Mouse (Mus musculus) liver, embryonic 14.5 days (tissue): ENCODE data around the gene Ldb3. TPM values are rescaled to one million over a fixed set of nuclear protein-coding genes. Genes with fewer than 3 reads are reported as not detected.

Experiments used
- ATAC-seq: fragments of 200-750 bp; cut with Nextera tagmentation; 2 replicates; pipeline ENCODE4 v1.8.0; 2017; ENCODE audit warnings: moderate number of reproducible peaks, mild to moderate bottlenecking, moderate library complexity; ENCODE audit not compliant: insufficient read depth
- DNase-seq, 3 experiments: peaks; one replicate each; pipeline ENCODE4 v3.0.0-alpha.2; 2012 to 2013; ENCODE audit warnings: low read depth in 3 of 3, low spot score in 3 of 3
- H3K27ac ChIP-seq: fragments of 300-500 bp; sonication (generic); 2 replicates; pipeline ENCODE4 v1.5.1; 2014; ENCODE audit warnings: moderate library complexity, mild to moderate bottlenecking, control low read depth, inconsistent platforms
- H3K27me3 ChIP-seq: fragments of 300-500 bp; sonication (generic); 2 replicates; pipeline ENCODE4 v1.6.1; 2014; ENCODE audit warnings: mild to moderate bottlenecking, low read length, moderate library complexity; ENCODE audit not compliant: control insufficient read depth, insufficient read depth
- H3K36me3 ChIP-seq: fragments of 300-500 bp; sonication (generic); replicated peaks from 2 replicates; pipeline ENCODE4 v1.6.1; 2014; ENCODE audit warnings: low read depth; ENCODE audit not compliant: control insufficient read depth, insufficient read depth
- H3K4me1 ChIP-seq, 2 experiments: fragments of 200-500 bp in 1 of 2; fragments of 300-500 bp in 1 of 2; sonication (generic) in 1 of 2; replicated peaks; 2 replicates each; pipeline ENCODE4 v1.6.1; 2012 to 2014; ENCODE audit warnings: antibody characterized with exemption in 1 of 2, inconsistent platforms in 1 of 2, low read length in 1 of 2; ENCODE audit not compliant: control insufficient read depth in 2 of 2, insufficient read depth in 2 of 2
- H3K4me2 ChIP-seq: fragments of 300-500 bp; sonication (generic); 2 replicates; pipeline ENCODE4 v1.6.1; 2014; ENCODE audit warnings: low read depth, mild to moderate bottlenecking, control low read depth, moderate library complexity
- H3K4me3 ChIP-seq, 2 experiments: fragments of 200-500 bp in 1 of 2; fragments of 300-500 bp in 1 of 2; sonication (generic) in 1 of 2; 2 replicates each; pipeline ENCODE4 v1.5.1; 2012 to 2014; ENCODE audit warnings: low read depth in 2 of 2, low read length in 2 of 2, mild to moderate bottlenecking in 2 of 2, control low read depth in 1 of 2, inconsistent platforms in 1 of 2, moderate library complexity in 1 of 2; ENCODE audit not compliant: insufficient read depth in 1 of 2
- H3K9ac ChIP-seq: fragments of 300-500 bp; sonication (generic); replicated peaks from 2 replicates; pipeline ENCODE4 v1.6.1; 2014; ENCODE audit warnings: mild to moderate bottlenecking, control low read depth, moderate library complexity
- H3K9me3 ChIP-seq: fragments of 300-500 bp; sonication (generic); 2 replicates; pipeline ENCODE4 v1.6.1; 2016; ENCODE audit warnings: low read length, mixed read lengths; ENCODE audit not compliant: control insufficient read depth
- CTCF ChIP-seq: IDR thresholded peaks from 2 replicates; pipeline ENCODE4 v1.5.1; 2016; ENCODE audit warnings: antibody characterized with exemption, low read depth, control low read depth
- EP300 ChIP-seq: IDR thresholded peaks from 2 replicates; pipeline ENCODE4 v1.6.1; 2016; ENCODE audit warnings: antibody characterized with exemption, low read depth
- WGBS: fragments of 180-500 bp; shearing (Covaris S2); extraction: QIAGEN DNeasy Blood & Tissue Kit; methylation state at CpG from one replicate; pipeline ENCODE4 v1.1.7; 2014; ENCODE audit not compliant: insufficient replicate concordance; 5-methylcytosine and 5-hydroxymethylcytosine counted together
- polyA plus RNA-seq, 2 experiments: library from polyadenylated mRNA; depleted of rRNA in 1 of 2; stranded (reverse) in 1 of 2; unstranded in 1 of 2; fragments of >200 nt; fragmentation: Nextera tagmentation in 1 of 2; extraction: Ambion mirVana in 1 of 2; gene quantifications; 2 replicates each; pipeline versions ENCODE4 v1.2.1 to v1.2.3; 2012 to 2014

Gene Ldb3
- polyA plus RNA-seq, 2 experiments, result 0.05 to 0.07 TPM

- DNase-seq (no peak), ATAC-seq (peak; percentile 13; the same call in 1 of the 2 replicates)
- no peaks in the 10 kb centered on the region for H3K9me3 ChIP-seq
- H3K36me3 ChIP-seq, result no peaks in the 10 kb centered on the region
- H3K4me1 ChIP-seq, result 0 out of 4 replicates have a peak, but pooled peaks cover 0 to 2% of the 10 kb centered on the region in 2 experiments
- H3K27ac ChIP-seq, result no peak overlapping the region
- no peaks in the 10 kb centered on the region for H3K27me3 ChIP-seq
- TF ChIP-seq CTCF, result no peak
- TF ChIP-seq EP300, result no peak
- no peak overlapping the region for H3K4me2 ChIP-seq
- 42% methylated on average over 9 of the region's 9 CpGs for WGBS
- no peak overlapping the region for H3K4me3 ChIP-seq
- no peak overlapping the region for H3K9ac ChIP-seq
Observed at GRCm38 (mm10) chr14:34585358-34586105, 3.0 kb downstream of the Ldb3 start.

DNA sequence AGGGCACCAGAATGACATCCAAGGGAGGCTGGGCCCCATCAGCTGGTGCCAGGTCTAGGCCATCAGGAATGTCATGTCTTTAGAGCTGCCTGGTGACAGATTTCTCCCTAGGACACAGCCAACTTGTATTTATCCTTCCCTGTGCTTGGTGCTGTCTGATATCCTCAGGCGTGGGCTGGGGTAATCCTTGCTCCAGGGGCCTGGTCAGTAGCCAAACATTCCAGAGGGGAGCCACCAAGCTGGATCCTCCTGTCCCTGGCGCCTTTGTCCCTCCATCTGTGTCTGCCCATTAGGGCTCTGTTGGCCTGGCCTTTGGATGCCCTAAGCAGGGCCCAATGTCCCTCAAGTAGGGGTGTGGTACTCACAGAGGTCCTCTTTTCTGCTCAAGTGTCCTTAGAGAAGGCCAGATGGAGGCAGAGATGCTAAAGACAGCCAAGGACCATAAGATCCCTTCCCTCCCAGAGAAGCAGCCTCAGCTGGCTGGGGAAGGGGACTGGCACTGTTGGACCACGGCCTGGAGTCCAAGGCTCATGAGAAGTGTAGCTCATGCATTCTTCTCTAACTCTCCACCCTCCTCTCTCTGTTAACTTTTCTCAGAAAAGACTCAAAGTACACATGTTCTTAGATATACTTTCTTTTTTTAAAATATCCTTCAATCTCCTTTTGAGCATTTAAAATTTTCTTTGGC, 5.6 kb downstream of the Ldb3 start:
- no peak overlapping the region for H3K4me2 ChIP-seq
- H3K36me3 ChIP-seq, result no peaks in the 10 kb centered on the region

DNA sequence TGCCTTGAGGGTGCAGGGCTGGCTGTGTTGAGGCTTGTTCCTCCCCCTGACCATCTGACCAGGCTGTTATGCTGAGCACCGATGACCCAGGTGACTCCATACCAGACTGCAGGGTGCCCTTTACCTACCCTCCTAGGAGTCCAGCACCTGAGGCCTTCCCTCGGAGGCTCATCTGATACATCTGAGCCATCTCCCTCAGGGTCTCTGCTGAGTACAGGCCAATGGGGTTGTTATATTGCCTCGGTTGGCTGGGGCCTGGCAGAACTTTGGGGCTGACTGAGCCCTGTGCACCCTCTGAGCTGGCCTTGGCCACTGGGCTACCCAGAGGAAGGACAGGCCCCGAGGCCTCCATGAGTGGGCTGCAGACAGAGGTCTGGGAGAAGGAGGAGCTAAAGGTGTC, 11.6 kb downstream of the Ldb3 start:
- Histone ChIP-seq H3K4me3 (no peak overlapping the region), H3K36me3 (no peaks in the 10 kb centered on the region), H3K9me3 (no peaks in the 10 kb centered on the region), H3K27ac (no peak overlapping the region), H3K4me1 (no peaks in the 10 kb centered on the region), H3K9ac (no peak overlapping the region), H3K27me3 (no peaks in the 10 kb centered on the region), H3K4me2 (no peak overlapping the region)
- WGBS, result 51% methylated on average over 4 of the region's 4 CpGs
- DNase-seq (no peak), ATAC-seq (no peak)
- TF ChIP-seq CTCF, result no peak
- TF ChIP-seq EP300, result no peak

More for the DNA sequence above, 5.6 kb downstream of the Ldb3 start:
- Histone ChIP-seq H3K9ac (no peak overlapping the region), H3K9me3 (no peaks in the 10 kb centered on the region), H3K27me3 (no peaks in the 10 kb centered on the region), H3K4me3 (no peak overlapping the region), H3K27ac (no peak overlapping the region), H3K4me1 (0 out of 4 replicates have a peak, but pooled peaks cover 0 to 2% of the 10 kb centered on the region in 2 experiments)
- DNase-seq (no peak), ATAC-seq (no peak)
- 63% methylated on average over 3 of the region's 3 CpGs for WGBS
- TF ChIP-seq CTCF, result no peak
- TF ChIP-seq EP300, result no peak

DNA sequence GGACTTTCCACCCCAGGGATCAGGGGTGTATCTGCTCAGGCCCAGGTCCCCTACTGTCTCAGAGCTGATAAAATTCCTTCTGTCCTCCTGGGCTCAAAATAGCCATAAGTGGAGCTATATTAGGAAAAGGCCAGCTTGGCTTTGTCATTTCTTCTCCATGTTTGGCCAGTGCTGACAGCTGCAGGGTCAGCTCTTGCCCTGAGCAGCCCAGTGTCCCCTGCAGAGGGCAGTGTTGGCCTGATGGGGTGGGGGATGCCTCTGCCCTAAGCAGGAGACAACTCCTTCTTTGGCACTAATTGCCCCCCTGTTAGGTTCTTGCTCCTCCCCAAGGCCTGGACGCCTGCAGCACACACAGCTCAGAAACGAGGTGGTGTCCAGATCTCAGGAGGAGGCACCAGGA, 14.4 kb downstream of the Ldb3 start:
- Histone ChIP-seq H3K9me3 (no peaks in the 10 kb centered on the region), H3K4me3 (no peak overlapping the region), H3K9ac (no peak overlapping the region), H3K36me3 (no peaks in the 10 kb centered on the region), H3K27ac (no peak overlapping the region), H3K4me2 (no peak overlapping the region), H3K27me3 (no peaks in the 10 kb centered on the region), H3K4me1 (no peaks in the 10 kb centered on the region)
- TF ChIP-seq EP300, result no peak
- peak; percentile 43; the same call in 1 of the 2 replicates for TF ChIP-seq CTCF
- 40% methylated on average over 2 of the region's 2 CpGs for WGBS
- no peak for ATAC-seq
- no peak for DNase-seq

GRCm38 (mm10) chr14:34573348-34573913, 15.1 kb downstream of the Ldb3 start:
- H3K4me1 ChIP-seq, result no peaks in the 10 kb centered on the region
- DNase-seq, result no peak
- no peak overlapping the region for H3K4me3 ChIP-seq
- H3K9me3 ChIP-seq, result no peaks in the 10 kb centered on the region
- no peak overlapping the region for H3K4me2 ChIP-seq
- no peak overlapping the region for H3K27ac ChIP-seq
- no peak for ATAC-seq
- no peaks in the 10 kb centered on the region for H3K36me3 ChIP-seq
- WGBS, result 55% methylated on average over 9 of the region's 9 CpGs
- no peaks in the 10 kb centered on the region for H3K27me3 ChIP-seq
- H3K9ac ChIP-seq, result no peak overlapping the region
- TF ChIP-seq EP300, result no peak
